Mouse (Mus musculus) lung, embryonic 16.5 days (tissue): ENCODE results near the gene Ccdc151. TPM values are rescaled to one million over a fixed set of nuclear protein-coding genes. Genes with fewer than 3 reads are reported as not detected.

Experiments used
- ATAC-seq: fragments of 200-750 bp; cut with Nextera tagmentation; 2 replicates; pipeline ENCODE4 v1.8.0; 2017; ENCODE audit warnings: low read depth, mild to moderate bottlenecking, moderate library complexity
- H3K27ac ChIP-seq: fragments of 300-500 bp; sonication (generic); 2 replicates; pipeline ENCODE4 v1.5.1; 2014; ENCODE audit warnings: mild to moderate bottlenecking, control low read depth, low read length
- H3K27me3 ChIP-seq: fragments of 300-500 bp; sonication (generic); 2 replicates; pipeline ENCODE4 v1.6.1; 2014; ENCODE audit warnings: low read depth, low read length, mixed read lengths; ENCODE audit not compliant: control insufficient read depth, insufficient read depth
- H3K36me3 ChIP-seq: fragments of 300-500 bp; sonication (generic); 2 replicates; pipeline ENCODE4 v1.6.1; 2014; ENCODE audit warnings: low read length; ENCODE audit not compliant: control insufficient read depth, insufficient read depth
- H3K4me1 ChIP-seq: fragments of 300-500 bp; sonication (generic); replicated peaks from 2 replicates; pipeline ENCODE4 v1.6.1; 2014; ENCODE audit warnings: low read length, mixed read lengths; ENCODE audit not compliant: control insufficient read depth, insufficient read depth
- H3K4me2 ChIP-seq: fragments of 300-500 bp; sonication (generic); 2 replicates; pipeline ENCODE4 v1.6.1; 2014; ENCODE audit warnings: low read depth, low read length, control low read depth
- H3K4me3 ChIP-seq: fragments of 300-500 bp; sonication (generic); 2 replicates; pipeline ENCODE4 v1.5.1; 2014; ENCODE audit warnings: mild to moderate bottlenecking, low read length, control low read depth
- H3K9ac ChIP-seq: fragments of 300-500 bp; sonication (generic); 2 replicates; pipeline ENCODE4 v1.6.1; 2014; ENCODE audit warnings: low read length, control low read depth
- H3K9me3 ChIP-seq: fragments of 300-500 bp; sonication (generic); 2 replicates; pipeline ENCODE4 v1.6.1; 2016; ENCODE audit warnings: low read length; ENCODE audit not compliant: control insufficient read depth
- WGBS: fragments of 180-500 bp; shearing (Covaris S2); extraction: QIAGEN DNeasy Blood & Tissue Kit; methylation state at CpG from one replicate; pipeline ENCODE4 v1.1.7; 2014; 5-methylcytosine and 5-hydroxymethylcytosine counted together
- polyA plus RNA-seq: library from polyadenylated mRNA; unstranded; fragments of >200 nt; fragmentation: Nextera tagmentation; extraction: Ambion mirVana; gene quantifications from 2 replicates; pipeline ENCODE4 v1.2.1, GENCODE M21; 2015

Ccdc151 gene
- polyA plus RNA-seq, 1 experiment from 2014 or later = 6.6 TPM

GRCm38 (mm10) chr9:21962416-21963059 is 39.9 kb downstream of the Ccdc151 start:
- ATAC-seq = peak; percentile 82
- WGBS = 4% methylated on average over 34 of the region's 34 CpGs

GRCm38 (mm10) chr9:21962010-21962409 is 40.4 kb downstream of the Ccdc151 start:
- peak; percentile 55 for ATAC-seq
- under 1% methylated on average over 15 of the region's 15 CpGs for WGBS

More at GRCm38 (mm10) chr9:21962416-21963059, 39.9 kb downstream of the Ccdc151 start:
- peaks cover 14% of the 10 kb centered on the region for H3K27me3 ChIP-seq
- no peaks in the 10 kb centered on the region for H3K36me3 ChIP-seq
- H3K9me3 ChIP-seq = no peaks in the 10 kb centered on the region
- H3K27ac ChIP-seq = no peak overlapping the region
- peak overlapping the region; percentile 67 for H3K9ac ChIP-seq
- peaks cover 31% of the 10 kb centered on the region for H3K4me1 ChIP-seq
- H3K4me3 ChIP-seq = peak overlapping the region; percentile 55
- peak overlapping the region; percentile 93 for H3K4me2 ChIP-seq

GRCm38 (mm10) chr9:21961366-21961980 is 41.0 kb downstream of the Ccdc151 start:
- Histone ChIP-seq H3K9ac (peak overlapping the region; percentile 67), H3K27me3 (peaks cover 14% of the 10 kb centered on the region), H3K36me3 (no peaks in the 10 kb centered on the region), H3K4me2 (peak overlapping the region; percentile 93), H3K27ac (no peak overlapping the region), H3K4me1 (peaks cover 33% of the 10 kb centered on the region), H3K4me3 (peak overlapping the region; percentile 55), H3K9me3 (no peaks in the 10 kb centered on the region)
- peak; percentile 18; the same call in 1 of the 2 replicates for ATAC-seq
- 1% methylated on average over 35 of the region's 35 CpGs for WGBS

More at GRCm38 (mm10) chr9:21962010-21962409, 40.4 kb downstream of the Ccdc151 start:
- H3K27me3 ChIP-seq = peaks cover 14% of the 10 kb centered on the region
- H3K9me3 ChIP-seq = no peaks in the 10 kb centered on the region
- peak overlapping the region; percentile 55 for H3K4me3 ChIP-seq
- peaks cover 31% of the 10 kb centered on the region for H3K4me1 ChIP-seq
- peak overlapping the region; percentile 93 for H3K4me2 ChIP-seq
- H3K9ac ChIP-seq = peak overlapping the region; percentile 67
- no peak overlapping the region for H3K27ac ChIP-seq
- no peaks in the 10 kb centered on the region for H3K36me3 ChIP-seq

- H3K9me3 ChIP-seq = no peaks in the 10 kb centered on the region
- peaks cover 36% of the 10 kb centered on the region for H3K4me1 ChIP-seq
- ATAC-seq = no peak
- H3K27ac ChIP-seq = no peak overlapping the region
- H3K36me3 ChIP-seq = no peaks in the 10 kb centered on the region
- peak overlapping the region; percentile 4; the same call in 1 of the 2 replicates for H3K9ac ChIP-seq
- WGBS = 7% methylated on average over 25 of the region's 26 CpGs
- H3K27me3 ChIP-seq = peaks cover 14% of the 10 kb centered on the region
- peak overlapping the region; percentile 93 for H3K4me2 ChIP-seq
- H3K4me3 ChIP-seq = peak overlapping the region; percentile 55; the same call in 1 of the 2 replicates
Measured at GRCm38 (mm10) chr9:21960558-21961208, 41.8 kb downstream of the Ccdc151 start.

- Histone ChIP-seq H3K27ac (no peak overlapping the region), H3K9me3 (no peaks in the 10 kb centered on the region), H3K27me3 (peaks cover 14% of the 10 kb centered on the region), H3K4me3 (no peak overlapping the region), H3K4me1 (peaks cover 36% of the 10 kb centered on the region), H3K36me3 (no peaks in the 10 kb centered on the region), H3K4me2 (no peak overlapping the region), H3K9ac (no peak overlapping the region)
- no peak for ATAC-seq
- WGBS = 37% methylated on average over 9 of the region's 9 CpGs
Measured at GRCm38 (mm10) chr9:21960135-21960534, 42.3 kb downstream of the Ccdc151 start.

GRCm38 (mm10) chr9:21959244-21959643 is 43.2 kb downstream of the Ccdc151 start:
- H3K4me3 ChIP-seq = no peak overlapping the region
- peaks cover 14% of the 10 kb centered on the region for H3K27me3 ChIP-seq
- H3K4me1 ChIP-seq = peaks cover 38% of the 10 kb centered on the region
- ATAC-seq = no peak
- no peaks in the 10 kb centered on the region for H3K36me3 ChIP-seq
- H3K9ac ChIP-seq = no peak overlapping the region
- WGBS = 83% methylated on average over 7 of the region's 7 CpGs
- no peak overlapping the region for H3K27ac ChIP-seq
- H3K4me2 ChIP-seq = no peak overlapping the region
- H3K9me3 ChIP-seq = no peaks in the 10 kb centered on the region

GRCm38 (mm10) chr9:21958372-21958771 is 44.1 kb downstream of the Ccdc151 start:
- no peak overlapping the region for H3K4me3 ChIP-seq
- H3K9ac ChIP-seq = no peak overlapping the region
- H3K27ac ChIP-seq = no peak overlapping the region
- ATAC-seq = no peak
- H3K9me3 ChIP-seq = no peaks in the 10 kb centered on the region
- H3K36me3 ChIP-seq = no peaks in the 10 kb centered on the region
- WGBS = 77% methylated on average over 5 of the region's 5 CpGs
- no peak overlapping the region for H3K4me2 ChIP-seq
- peaks cover 34% of the 10 kb centered on the region for H3K4me1 ChIP-seq
- peaks cover 14% of the 10 kb centered on the region for H3K27me3 ChIP-seq

- WGBS = under 1% methylated on average over 54 of the region's 54 CpGs
Measured at GRCm38 (mm10) chr9:21955570-21956281, 46.7 kb downstream of the Ccdc151 start, which contains the start of gene Swsap1. Gene Swsap1 (plus strand): TSS chr9:21955755.

More at GRCm38 (mm10) chr9:21955570-21956281, 46.7 kb downstream of the Ccdc151 start, which contains the start of gene Swsap1:
- no peaks in the 10 kb centered on the region for H3K36me3 ChIP-seq
- H3K27me3 ChIP-seq = no peaks in the 10 kb centered on the region; the same call in 1 of the 2 replicates
- H3K9ac ChIP-seq = peak within 1 kb of the TSS; percentile 93
- H3K4me2 ChIP-seq = peak within 1 kb of the TSS; percentile 77
- H3K4me3 ChIP-seq = peak within 1 kb of the TSS; percentile 78
- no peaks in the 10 kb centered on the region for H3K9me3 ChIP-seq
- peaks cover 13% of the 10 kb centered on the region for H3K4me1 ChIP-seq
- peak; percentile 99 for ATAC-seq
- peak within 1 kb of the TSS; percentile 95 for H3K27ac ChIP-seq
